Mouse (Mus musculus) lung, postnatal 0 days (tissue): ENCODE measurements at regions not wholly inside any gene's neighbourhood (a gene's known extent, or its start where the extent isn't known, plus 50 kb on each side); places are given as distances from the start of the nearest gene placed in this dataset.

Experiments
- CTCF ChIP-seq: IDR thresholded peaks from 2 replicates; pipeline ENCODE4 v1.5.1; 2016; ENCODE audit warnings: antibody characterized with exemption, mild to moderate bottlenecking
- EP300 ChIP-seq: IDR thresholded peaks from 2 replicates; pipeline ENCODE4 v1.6.1; 2016; ENCODE audit warnings: antibody characterized with exemption, mild to moderate bottlenecking, control low read depth

DNA sequence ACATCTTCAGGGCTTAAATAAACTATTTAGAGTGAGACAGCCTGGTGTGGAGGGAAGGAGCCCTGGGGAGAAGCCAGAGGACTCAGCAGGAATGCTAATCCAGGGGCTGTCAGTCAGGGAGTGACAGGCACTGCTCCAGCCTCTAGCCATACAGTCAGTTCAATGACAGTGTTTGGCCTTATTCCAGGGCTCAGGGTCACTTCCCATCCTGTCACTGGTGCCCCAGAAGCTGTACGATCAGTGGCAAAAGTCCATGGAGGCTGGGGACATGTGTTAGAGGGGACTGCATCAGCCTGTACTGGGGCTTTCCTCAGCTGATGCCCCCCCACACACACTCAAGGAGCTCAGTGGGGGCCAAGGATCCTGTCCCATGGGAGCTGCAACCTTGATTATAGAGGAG is 176.1 kb upstream of the 1700012A03Rik start:
- TF ChIP-seq CTCF = no peak
- no peak for TF ChIP-seq EP300
